Mouse (Mus musculus) erythroblast, adult 5-6 weeks (primary cell): ENCODE data around the gene Stag1. TPM values are rescaled to one million over a fixed set of nuclear protein-coding genes. Genes with fewer than 3 reads are reported as not detected.
"Not testable (repeated sequence)": the region's sequence is repeated elsewhere in the genome, so short reads cannot be mapped to it uniquely, and the experiment has no call there.

Source experiments
- ATAC-seq: replicated peaks from 2 replicates; pipeline ENCODE4 v1.8.0; 2016; ENCODE audit warnings: moderate number of reproducible peaks, mild to moderate bottlenecking, moderate TSS enrichment, inconsistent platforms; ENCODE audit not compliant: poor library complexity, low FRiP score, severe bottlenecking
- total RNA-seq, 2 experiments: library from RNA; stranded (forward) in 1 of 2; stranded (reverse) in 1 of 2; fragments of 150-400 nt in 1 of 2; fragments of 200-764, 138-1000 nt in 1 of 2; gene quantifications; 2 replicates each; pipeline versions ENCODE4 v1.2.3 to v1.2.4; 2015 to 2017; ENCODE audit warnings: low replicate concordance in 2 of 2

Stag1 gene
- total RNA-seq, 2 experiments from 2014 or later: 50.5 to 64.7 TPM

- peak; percentile 98 for ATAC-seq
These were observed 66.0 kb downstream of the Stag1 start for GRCm38 (mm10) chr9:100663473-100664134.

GRCm38 (mm10) chr9:100670151-100670550 is 72.6 kb downstream of the Stag1 start:
- no peak for ATAC-seq

DNA sequence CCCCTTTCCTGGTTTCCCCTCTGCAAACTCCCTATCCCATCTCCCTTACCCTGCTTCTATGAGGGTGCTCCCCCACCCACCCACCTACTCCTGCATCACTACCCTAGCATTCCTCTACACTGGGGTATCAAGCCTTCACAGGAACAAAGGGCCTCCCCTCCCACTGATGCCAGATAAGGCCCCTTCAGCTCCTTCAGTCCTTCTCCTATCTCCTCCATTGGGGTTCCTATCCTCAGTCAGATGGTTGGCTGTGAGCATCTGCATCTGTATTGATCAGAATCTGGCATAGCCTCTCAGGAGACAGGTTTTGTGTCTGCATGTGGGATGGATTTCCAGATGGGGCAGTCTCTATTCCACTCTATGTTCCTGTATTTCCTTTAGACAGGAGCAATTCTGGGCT is 81.4 kb downstream of the Stag1 start:
- no peak for ATAC-seq

- ATAC-seq: no peak
These were observed 84.7 kb downstream of the Stag1 start for GRCm38 (mm10) chr9:100682285-100682684.

GRCm38 (mm10) chr9:100685769-100686487 is 88.3 kb downstream of the Stag1 start:
- no peak for ATAC-seq

- no peak for ATAC-seq
These were observed 92.2 kb downstream of the Stag1 start for GRCm38 (mm10) chr9:100689765-100690316.

- ATAC-seq: no peak
These were observed 94.6 kb downstream of the Stag1 start for GRCm38 (mm10) chr9:100692239-100692638.

GRCm38 (mm10) chr9:100696537-100696936 is 98.9 kb downstream of the Stag1 start:
- ATAC-seq: peak; percentile 80

DNA sequence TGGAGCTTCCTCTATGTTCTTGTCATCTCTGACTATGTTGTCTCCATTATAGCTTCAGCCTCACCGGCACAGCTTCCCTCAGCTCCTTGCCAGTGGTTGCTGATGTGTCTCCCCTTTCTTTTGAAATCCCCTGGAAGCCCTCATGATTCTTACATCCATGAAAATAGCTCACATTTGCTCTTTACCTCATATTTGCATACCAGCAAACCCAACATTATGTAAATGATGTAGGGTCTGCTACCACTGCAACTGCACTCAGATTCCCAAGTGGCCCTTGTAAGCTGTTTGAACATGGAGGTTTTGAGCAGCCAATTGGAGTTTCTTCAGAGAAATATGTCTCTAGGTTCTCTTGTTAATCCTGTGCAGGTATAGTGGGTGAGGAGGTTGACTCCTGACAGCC is 110.0 kb downstream of the Stag1 start:
- no peak for ATAC-seq

- ATAC-seq: no peak; the same call in 1 of the 2 replicates
These were observed 114.1 kb downstream of the Stag1 start for GRCm38 (mm10) chr9:100711665-100712064.

DNA sequence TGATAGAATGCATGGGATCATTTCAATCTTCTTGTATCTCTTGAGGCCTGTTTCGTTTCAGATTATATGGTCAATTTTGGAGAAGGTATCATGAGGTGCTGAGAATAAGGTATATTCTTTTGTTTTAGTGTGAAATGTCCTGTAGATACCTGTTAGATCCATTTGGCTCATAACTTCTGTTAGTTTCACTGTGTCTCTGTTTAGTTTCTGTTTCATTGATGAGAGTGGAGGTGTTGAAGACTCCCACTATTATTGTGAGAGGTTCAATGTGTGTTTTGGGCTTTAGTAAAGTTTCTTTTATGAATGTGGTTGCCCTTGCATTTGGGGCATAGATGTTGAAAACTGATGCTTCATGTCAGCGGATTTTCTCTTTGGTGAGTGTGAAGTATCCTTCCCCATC is 127.2 kb downstream of the Stag1 start:
- ATAC-seq: not testable (repeated sequence)

DNA sequence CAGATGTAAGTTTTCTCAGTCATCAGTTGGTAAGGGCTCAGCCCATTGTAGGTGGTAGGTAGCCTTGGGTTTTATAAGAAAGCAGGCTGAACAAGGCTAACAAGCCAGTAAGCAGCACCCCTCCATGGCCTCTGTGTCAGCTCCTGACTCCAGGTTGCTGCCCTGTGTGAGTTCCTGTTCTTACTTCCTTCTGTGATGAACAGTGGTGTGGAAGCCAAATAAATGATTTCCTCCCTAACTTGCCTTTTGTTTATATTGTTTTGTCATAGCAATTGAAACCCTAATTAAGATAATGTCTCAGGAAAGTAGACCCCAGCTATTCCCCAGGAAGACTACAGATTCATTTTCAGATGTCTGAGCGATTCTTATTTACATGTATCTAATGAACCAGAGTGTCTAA is 134.2 kb downstream of the Stag1 start:
- no peak for ATAC-seq

DNA sequence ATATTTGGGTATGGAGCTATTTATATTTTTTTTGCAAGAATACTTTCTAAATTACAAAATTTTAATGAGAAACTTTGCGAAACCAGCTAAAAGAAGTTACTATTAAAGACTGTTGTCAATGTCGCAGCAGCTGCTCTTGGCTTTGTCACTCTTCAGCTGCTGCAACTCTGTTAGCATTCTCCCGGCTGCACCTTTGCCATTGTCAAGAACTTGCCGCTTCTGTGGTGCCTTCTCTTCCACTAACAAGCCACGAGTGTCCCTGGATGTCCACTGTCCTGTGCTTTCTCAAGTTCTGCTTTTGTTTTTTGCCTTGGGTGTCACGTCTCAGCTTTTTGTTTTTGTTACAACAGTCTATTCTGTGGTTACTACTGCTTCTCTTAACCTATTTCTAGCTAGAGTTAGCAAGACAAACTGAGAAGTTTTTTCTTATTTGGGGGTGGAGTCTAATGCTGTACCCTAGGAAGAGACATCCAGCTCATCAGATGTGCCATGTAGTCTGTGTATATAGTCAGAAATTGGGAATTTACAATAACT is 136.4 kb downstream of the Stag1 start:
- no peak for ATAC-seq

- ATAC-seq: peak; percentile 79
These were observed 138.5 kb downstream of the Stag1 start for GRCm38 (mm10) chr9:100735993-100736645.

DNA sequence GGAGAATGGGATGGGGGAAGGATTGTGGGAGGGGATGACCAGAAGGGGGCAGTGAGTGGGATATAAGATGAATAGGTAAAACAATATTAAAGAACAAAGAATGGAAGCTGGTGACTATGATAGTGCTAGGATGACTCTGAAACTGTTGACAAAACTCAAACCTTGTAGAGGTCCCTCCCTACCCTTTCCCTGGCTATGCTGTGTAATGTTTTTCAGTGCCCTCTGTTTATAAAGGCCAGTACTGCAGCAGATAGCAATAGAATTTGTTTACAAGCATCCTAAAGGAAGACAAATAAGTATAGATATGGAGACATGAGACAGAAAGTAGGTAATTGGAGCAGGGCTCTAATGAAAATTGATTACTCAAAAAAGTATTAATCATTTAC is 139.0 kb downstream of the Stag1 start:
- peak; percentile 74 for ATAC-seq

GRCm38 (mm10) chr9:100777238-100777637 is 179.6 kb downstream of the Stag1 start:
- ATAC-seq: not testable (repeated sequence)

GRCm38 (mm10) chr9:100865984-100866383 is 268.4 kb downstream of the Stag1 start:
- ATAC-seq: no peak

DNA sequence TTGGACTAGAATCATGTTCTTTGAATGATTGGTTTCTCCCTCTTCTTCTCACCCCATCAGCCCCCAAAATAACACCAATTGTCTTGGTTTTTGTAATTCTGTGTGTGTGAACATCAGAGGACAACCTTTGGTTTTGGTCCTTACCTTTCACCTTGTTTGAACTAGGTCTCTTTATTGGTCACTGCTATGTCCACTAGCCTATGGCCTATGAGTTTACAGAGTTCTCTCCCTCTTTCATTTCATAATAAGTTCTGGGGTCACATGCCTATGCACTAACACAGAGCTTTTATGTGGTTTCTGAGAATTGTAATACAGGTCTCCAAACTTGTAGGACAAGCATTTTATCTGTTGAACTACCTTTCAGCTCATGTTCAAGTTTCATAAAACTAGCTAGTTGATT is 272.0 kb downstream of the Stag1 start:
- no peak for ATAC-seq

GRCm38 (mm10) chr9:100896111-100896510 is 298.5 kb downstream of the Stag1 start:
- ATAC-seq: no peak

- no peak for ATAC-seq
These were observed 300.4 kb downstream of the Stag1 start for GRCm38 (mm10) chr9:100898042-100898441.
